Mouse (Mus musculus) CH12.LX (cell line): ENCODE measurements at regions not wholly inside any gene's neighbourhood (a gene's known extent, or its start where the extent isn't known, plus 50 kb on each side); places are given as distances from the start of the nearest gene placed in this dataset.

Source experiments
- DNase-seq: peaks from one replicate; pipeline ENCODE4 v3.0.0-alpha.2; 2013; ENCODE audit errors: extremely low read depth
- H3K27ac ChIP-seq: 2 replicates; pipeline ENCODE4 v1.5.1; 2012; ENCODE audit warnings: low read depth, mild to moderate bottlenecking, control low read depth, moderate library complexity; ENCODE audit not compliant: insufficient read depth
- H3K27me3 ChIP-seq: replicated peaks from 2 replicates; pipeline ENCODE3; 2012; ENCODE audit warnings: inconsistent platforms
- H3K36me3 ChIP-seq, 2 experiments: replicated peaks in 1 of 2; 2 replicates each; pipeline versions ENCODE3 to v1.6.1; 2012; ENCODE audit warnings: inconsistent platforms in 1 of 2, low read length in 1 of 2, mild to moderate bottlenecking in 1 of 2, mixed read lengths in 1 of 2, moderate library complexity in 1 of 2; ENCODE audit not compliant: control insufficient read depth in 1 of 2, insufficient read depth in 1 of 2
- H3K4me1 ChIP-seq, 2 experiments: 2 replicates each; pipeline ENCODE4 v1.6.1; 2012; ENCODE audit warnings: inconsistent platforms in 1 of 2, moderate library complexity in 1 of 2; ENCODE audit not compliant: insufficient read depth in 2 of 2, control insufficient read depth in 1 of 2
- H3K4me2 ChIP-seq: 2 replicates; pipeline ENCODE4 v1.6.1; 2012; ENCODE audit warnings: low read depth, mild to moderate bottlenecking, control low read depth; ENCODE audit not compliant: poor library complexity, insufficient read depth, severe bottlenecking
- H3K4me3 ChIP-seq, 3 experiments: fragments of 150-350 bp in 1 of 3; sonication (generic) in 1 of 3; replicated peaks in 1 of 3; 2 replicates each; pipeline versions ENCODE3 to v1.5.1; 2011 to 2012; ENCODE audit warnings: low read depth in 2 of 3, low read length in 2 of 3, mild to moderate bottlenecking in 2 of 3, moderate library complexity in 2 of 3, control low read depth in 1 of 3, improper control_type of control experiment in 1 of 3, inconsistent platforms in 1 of 3, mixed read lengths in 1 of 3; ENCODE audit not compliant: poor library complexity in 1 of 3
- H3K79me2 ChIP-seq: replicated peaks from 2 replicates; pipeline ENCODE4 v1.6.1; 2012; ENCODE audit warnings: mild to moderate bottlenecking, moderate library complexity; ENCODE audit not compliant: control insufficient read depth, poor library complexity, insufficient read depth, severe bottlenecking; ENCODE audit errors: extremely low read depth
- H3K9ac ChIP-seq: 2 replicates; pipeline ENCODE4 v1.6.1; 2012; ENCODE audit warnings: low read depth, mild to moderate bottlenecking, control low read depth, moderate library complexity; ENCODE audit not compliant: insufficient read depth
- H3K9me3 ChIP-seq: replicated peaks from 2 replicates; pipeline ENCODE3; 2012; ENCODE audit warnings: low read length, inconsistent platforms, mixed read lengths
- BHLHE40 ChIP-seq: IDR thresholded peaks from 2 replicates; pipeline ENCODE4 v1.6.1; 2011; ENCODE audit warnings: mild to moderate bottlenecking, low read depth, low read length, improper control_type of control experiment
- CHD1 ChIP-seq: IDR thresholded peaks from 2 replicates; pipeline ENCODE4 v1.6.1; 2012; ENCODE audit warnings: low read depth, low read length, improper control_type of control experiment, inconsistent platforms
- CHD2 ChIP-seq: IDR thresholded peaks from 2 replicates; pipeline ENCODE4 v1.6.1; 2011; ENCODE audit warnings: low read length, improper control_type of control experiment
- CTCF ChIP-seq, 2 experiments: IDR thresholded peaks in 1 of 2; conservative IDR thresholded peaks in 1 of 2; 2 replicates each; pipeline ENCODE4 v1.5.1; 2011 to 2012; ENCODE audit warnings: low read depth in 2 of 2, low read length in 2 of 2, improper control_type of control experiment in 1 of 2, inconsistent platforms in 1 of 2, mild to moderate bottlenecking in 1 of 2, moderate library complexity in 1 of 2
- E2F4 ChIP-seq: IDR thresholded peaks from 2 replicates; pipeline ENCODE4 v1.6.1; 2011; ENCODE audit warnings: low read depth, low read length, improper control_type of control experiment; ENCODE audit not compliant: insufficient replicate concordance
- ELF1 ChIP-seq: IDR thresholded peaks from 2 replicates; pipeline ENCODE4 v1.6.1; 2014; ENCODE audit warnings: low read depth, mild to moderate bottlenecking, inconsistent platforms, low read length, improper control_type of control experiment
- EP300 ChIP-seq: IDR thresholded peaks from 2 replicates; pipeline ENCODE4 v1.6.1; 2011; ENCODE audit warnings: low read length, improper control_type of control experiment
- ETS1 ChIP-seq: conservative IDR thresholded peaks from 2 replicates; pipeline ENCODE4 v1.6.1; 2012; ENCODE audit warnings: low read depth, mild to moderate bottlenecking, inconsistent platforms, low read length, improper control_type of control experiment, moderate library complexity
- GABPA ChIP-seq: IDR thresholded peaks from 2 replicates; pipeline ENCODE4 v1.6.1; 2012; ENCODE audit warnings: low read depth, low read length, improper control_type of control experiment, inconsistent platforms; ENCODE audit not compliant: insufficient replicate concordance
- HCFC1 ChIP-seq: IDR thresholded peaks from 2 replicates; pipeline ENCODE4 v1.6.1; 2012; ENCODE audit warnings: low read depth, mild to moderate bottlenecking, inconsistent platforms, low read length, improper control_type of control experiment
- IRF4 ChIP-seq: IDR thresholded peaks from 2 replicates; pipeline ENCODE4 v1.6.1; 2014; ENCODE audit warnings: low read depth, mild to moderate bottlenecking, inconsistent platforms, low read length, improper control_type of control experiment
- JUN ChIP-seq: IDR thresholded peaks from 2 replicates; pipeline ENCODE4 v1.6.1; 2011; ENCODE audit warnings: low read depth, mild to moderate bottlenecking, low read length, improper control_type of control experiment, moderate library complexity; ENCODE audit not compliant: insufficient read depth
- JUND ChIP-seq: conservative IDR thresholded peaks from 2 replicates; pipeline ENCODE4 v1.6.1; 2011; ENCODE audit warnings: low read depth, low read length, improper control_type of control experiment
- MEF2A ChIP-seq: IDR thresholded peaks from 2 replicates; pipeline ENCODE4 v1.6.1; 2014; ENCODE audit warnings: low read depth, mild to moderate bottlenecking, inconsistent platforms, low read length, improper control_type of control experiment, borderline replicate concordance
- MXI1 ChIP-seq: IDR thresholded peaks from 2 replicates; pipeline ENCODE4 v1.6.1; 2011; ENCODE audit warnings: mild to moderate bottlenecking, low read depth, low read length, improper control_type of control experiment
- NELFE ChIP-seq: IDR thresholded peaks from 2 replicates; pipeline ENCODE4 v1.6.1; 2011; ENCODE audit warnings: low read depth, low read length, improper control_type of control experiment
- NRF1 ChIP-seq: IDR thresholded peaks from 2 replicates; pipeline ENCODE4 v1.6.1; 2014; ENCODE audit warnings: low read depth, mild to moderate bottlenecking, inconsistent platforms, low read length, improper control_type of control experiment, moderate library complexity
- PAX5 ChIP-seq: IDR thresholded peaks from 2 replicates; pipeline ENCODE4 v1.6.1; 2012; ENCODE audit warnings: low read length, inconsistent platforms, mixed read lengths
- POLR2A ChIP-seq: IDR thresholded peaks from 2 replicates; pipeline ENCODE4 v1.6.1; 2011; ENCODE audit warnings: low read depth, mild to moderate bottlenecking, improper control_type of control experiment, low read length
- POLR2AphosphoS2 ChIP-seq: IDR thresholded peaks from 2 replicates; pipeline ENCODE4 v1.6.1; 2011; ENCODE audit warnings: low read depth, low read length, improper control_type of control experiment
- RAD21 ChIP-seq: IDR thresholded peaks from 2 replicates; pipeline ENCODE4 v1.6.1; 2011; ENCODE audit warnings: low read depth, mild to moderate bottlenecking, low read length, improper control_type of control experiment, moderate library complexity
- RCOR1 ChIP-seq: conservative IDR thresholded peaks from 2 replicates; pipeline ENCODE4 v1.6.1; 2012; ENCODE audit warnings: low read depth, mild to moderate bottlenecking, inconsistent platforms, low read length, improper control_type of control experiment
- SIN3A ChIP-seq: IDR thresholded peaks from 2 replicates; pipeline ENCODE4 v1.6.1; 2012; ENCODE audit warnings: low read length, improper control_type of control experiment, inconsistent platforms
- TBP ChIP-seq: conservative IDR thresholded peaks from 2 replicates; pipeline ENCODE4 v1.6.1; 2011; ENCODE audit warnings: low read depth, low read length, improper control_type of control experiment
- ZC3H11A ChIP-seq: IDR thresholded peaks from 2 replicates; pipeline ENCODE4 v1.6.1; 2012; ENCODE audit warnings: low read depth, mild to moderate bottlenecking, inconsistent platforms, low read length, improper control_type of control experiment
- ZKSCAN1 ChIP-seq: IDR thresholded peaks from 2 replicates; pipeline ENCODE4 v1.6.1; 2012; ENCODE audit warnings: low read depth, inconsistent platforms, low read length, improper control_type of control experiment, borderline replicate concordance
- ZMIZ1 ChIP-seq: IDR thresholded peaks from 2 replicates; pipeline ENCODE4 v1.6.1; 2012; ENCODE audit warnings: low read depth, mild to moderate bottlenecking, inconsistent platforms, low read length, improper control_type of control experiment
- dilution Hi-C: fragments of 300-500 bp; cut with MboI; formaldehyde crosslinking; loops from 2 replicates; pipeline ENCODE4 v1.14.3; 2020; ENCODE audit warnings: low sequenced_read_pairs; ENCODE audit not compliant: extremely low pct_unique_long_range_greater_than_20kb, extremely low pct_ligation_motif_present
- in situ Hi-C: fragments of 300-500 bp; cut with MboI; formaldehyde crosslinking; loops from 3 replicates; pipeline ENCODE4 v1.14.3; 2019; ENCODE audit warnings: low sequenced_read_pairs, low pct_ligation_motif_present, low pct_unique_long_range_greater_than_20kb, mixed read lengths

GRCm38 (mm10) chr19:15242781-15243180 lies 644.9 kb upstream of the Tle4 start:
- Histone ChIP-seq H3K4me2 (no peak overlapping the region), H3K4me3 (no peak overlapping the region), H3K36me3 (no peaks in the 10 kb centered on the region), H3K27me3 (no peaks in the 10 kb centered on the region), H3K27ac (no peak overlapping the region), H3K9ac (no peak overlapping the region), H3K79me2 (no peaks in the 10 kb centered on the region), H3K4me1 (no peaks in the 10 kb centered on the region), H3K9me3 (no peaks in the 10 kb centered on the region)
- dilution Hi-C loops: no loop called here
- in situ Hi-C loops: no loop called here
- TF ChIP-seq ELF1 (no peak), CTCF (conservative IDR thresholded peaks at IDR 0.05 in 1 of 2, IDR thresholded peaks at IDR 0.05 in 1 of 2; ENCODE audit: low read depth in 2 of 2, low read length in 2 of 2) (no peak), JUN (no peak), NRF1 (no peak), ZMIZ1 (no peak), GABPA (no peak), ZKSCAN1 (no peak), RAD21 (no peak), ETS1 (no peak), RCOR1 (no peak), NELFE (no peak), CHD1 (no peak), PAX5 (no peak), TBP (no peak), POLR2A (no peak), HCFC1 (no peak), EP300 (no peak)
- DNase-seq: no peak

GRCm38 (mm10) chr19:15230129-15230927 lies 632.5 kb upstream of the Tle4 start:
- H3K9ac ChIP-seq: no peak overlapping the region
- in situ Hi-C loops: no loop called here
- no peak overlapping the region for H3K27ac ChIP-seq
- no peak for TF ChIP-seq ZC3H11A
- TF ChIP-seq BHLHE40: no peak
- TF ChIP-seq JUND: no peak
- TF ChIP-seq HCFC1: no peak
- no peak for TF ChIP-seq CHD2
- TF ChIP-seq ETS1: no peak
- no peak for TF ChIP-seq E2F4
- TF ChIP-seq GABPA: no peak
- TF ChIP-seq MEF2A: no peak
- no peak for TF ChIP-seq POLR2AphosphoS2
- no peak for TF ChIP-seq NRF1
- no peak for TF ChIP-seq ZKSCAN1
- TF ChIP-seq POLR2A: no peak
- no peak for TF ChIP-seq CTCF (conservative IDR thresholded peaks at IDR 0.05 in 1 of 2, IDR thresholded peaks at IDR 0.05 in 1 of 2; ENCODE audit: low read depth in 2 of 2, low read length in 2 of 2)
- TF ChIP-seq ZMIZ1: no peak
- no peak for TF ChIP-seq IRF4
- no peak for TF ChIP-seq SIN3A
- TF ChIP-seq PAX5: no peak
- no peak for TF ChIP-seq NELFE
- no peak for TF ChIP-seq MXI1
- no peaks in the 10 kb centered on the region for H3K36me3 ChIP-seq
- no peaks in the 10 kb centered on the region for H3K27me3 ChIP-seq
- H3K79me2 ChIP-seq: no peaks in the 10 kb centered on the region
- H3K9me3 ChIP-seq: no peaks in the 10 kb centered on the region
- dilution Hi-C loops: no loop called here
- H3K4me3 ChIP-seq: no peak overlapping the region
- DNase-seq: no peak
- H3K4me1 ChIP-seq: no peaks in the 10 kb centered on the region
- H3K4me2 ChIP-seq: no peak overlapping the region
